Mouse (Mus musculus): Measurements from ENCODE around the gene Atl1. TPM values are rescaled to one million over a fixed set of nuclear protein-coding genes. Genes with fewer than 3 reads are reported as not detected.

Atl1 gene
- polyA plus RNA-seq, 2 experiments, result 0.73 to 1.1 TPM

DNA sequence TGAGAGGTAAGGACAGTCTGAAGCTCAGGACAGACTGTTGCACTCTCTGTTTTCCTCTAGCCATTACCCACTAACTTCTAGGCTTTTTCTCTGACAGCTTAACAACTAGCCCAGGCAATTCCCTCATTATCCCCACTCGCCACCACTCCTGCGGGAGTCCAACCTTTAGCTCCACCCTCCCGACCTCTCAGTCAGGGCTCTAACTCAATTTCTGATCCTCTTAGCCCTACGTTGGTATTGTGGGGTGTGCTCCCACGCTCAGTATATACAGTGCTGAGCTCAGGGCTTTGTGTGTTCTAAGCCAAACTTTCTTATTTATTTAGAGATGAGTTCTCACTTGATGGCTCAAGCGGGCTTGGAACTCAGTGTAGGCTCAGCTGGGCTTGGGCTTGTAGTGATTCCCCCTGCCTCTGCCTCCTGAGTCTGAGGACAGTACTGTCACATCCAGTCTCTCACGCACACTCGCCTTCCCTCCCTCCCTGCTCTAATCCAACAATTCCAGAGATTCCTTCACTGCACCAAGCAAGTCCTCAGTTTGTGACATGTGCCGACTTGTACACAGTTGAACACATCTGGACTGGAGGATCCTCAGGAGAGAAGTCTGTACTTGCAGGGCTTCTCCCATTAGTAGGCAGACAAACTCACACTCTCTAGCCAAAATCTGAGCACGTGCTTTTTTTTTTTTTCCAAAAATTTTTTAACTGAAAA lies 11.1 kb upstream of the Atl1 start:
- no peak overlapping the region for H3K4me2 ChIP-seq (ENCODE audit: low read depth)
- no peaks in the 10 kb centered on the region for H3K9me3 ChIP-seq (ENCODE audit: control insufficient read depth, low read length)
- peaks cover 15 to 19% of the 10 kb centered on the region in 2 experiments for H3K4me1 ChIP-seq (replicated peaks; ENCODE audit: control insufficient read depth in 2 of 2, insufficient read depth in 2 of 2, low read length in 1 of 2)
- H3K36me3 ChIP-seq (replicated peaks; ENCODE audit: control insufficient read depth, insufficient read depth, low read depth), result no peaks in the 10 kb centered on the region; the same call in 1 of the 2 replicates
- H3K9ac ChIP-seq (replicated peaks), result no peak overlapping the region
- WGBS (ENCODE audit: insufficient replicate concordance), result 76% methylated on average over 10 of the region's 10 CpGs
- no peak overlapping the region for H3K4me3 ChIP-seq (ENCODE audit: insufficient read depth in 1 of 2, low read depth in 2 of 2, low read length in 2 of 2)
- H3K27ac ChIP-seq, result no peak overlapping the region
- ATAC-seq (ENCODE audit: insufficient read depth), result no peak
- H3K27me3 ChIP-seq (ENCODE audit: control insufficient read depth, insufficient read depth, low read length), result no peaks in the 10 kb centered on the region
- no peak for DNase-seq (ENCODE audit: low read depth in 3 of 3, low spot score in 3 of 3)
- TF ChIP-seq EP300 (IDR thresholded peaks at IDR 0.05; ENCODE audit: low read depth), result no peak
- no peak for TF ChIP-seq CTCF (IDR thresholded peaks at IDR 0.05; ENCODE audit: low read depth)

DNA sequence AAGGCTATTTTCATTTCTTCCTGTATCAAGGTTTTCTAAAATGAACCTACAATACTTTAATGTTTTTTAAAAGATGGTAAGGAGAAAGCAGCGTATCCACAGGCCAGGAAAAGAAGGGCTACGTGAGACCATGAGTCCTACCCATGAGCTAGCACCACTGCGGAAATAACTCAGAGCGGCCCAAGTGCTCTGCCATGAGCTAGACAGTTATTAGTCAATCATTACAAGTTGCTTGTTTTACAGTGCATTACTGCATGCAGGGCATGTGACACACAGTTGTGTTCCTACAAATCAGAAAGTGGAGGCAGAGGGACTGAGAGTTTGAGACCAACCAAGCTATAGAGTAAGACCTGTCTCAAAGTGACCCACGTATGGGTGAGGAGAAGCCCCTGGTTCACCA lies 8.4 kb upstream of the Atl1 start:
- ATAC-seq (ENCODE audit: insufficient read depth) (no peak), DNase-seq (ENCODE audit: low read depth in 3 of 3, low spot score in 3 of 3) (no peak)
- TF ChIP-seq CTCF (IDR thresholded peaks at IDR 0.05; ENCODE audit: low read depth), result no peak
- no peak for TF ChIP-seq EP300 (IDR thresholded peaks at IDR 0.05; ENCODE audit: low read depth)
- no peaks in the 10 kb centered on the region for H3K27me3 ChIP-seq (ENCODE audit: control insufficient read depth, insufficient read depth, low read length)
- H3K4me2 ChIP-seq (ENCODE audit: low read depth), result no peak overlapping the region
- H3K4me1 ChIP-seq (replicated peaks; ENCODE audit: control insufficient read depth in 2 of 2, insufficient read depth in 2 of 2, low read length in 1 of 2), result peaks cover 5 to 9% of the 10 kb centered on the region in 2 experiments; a peak in 3 of 4 replicates
- 88% methylated on average over 5 of the region's 5 CpGs for WGBS (ENCODE audit: insufficient replicate concordance)
- no peaks in the 10 kb centered on the region; the same call in none of the 2 replicates for H3K36me3 ChIP-seq (replicated peaks; ENCODE audit: control insufficient read depth, insufficient read depth, low read depth)
- no peak overlapping the region for H3K27ac ChIP-seq
- H3K9ac ChIP-seq (replicated peaks), result no peak overlapping the region
- no peaks in the 10 kb centered on the region for H3K9me3 ChIP-seq (ENCODE audit: control insufficient read depth, low read length)
- H3K4me3 ChIP-seq (ENCODE audit: insufficient read depth in 1 of 2, low read depth in 2 of 2, low read length in 2 of 2), result no peak overlapping the region

DNA sequence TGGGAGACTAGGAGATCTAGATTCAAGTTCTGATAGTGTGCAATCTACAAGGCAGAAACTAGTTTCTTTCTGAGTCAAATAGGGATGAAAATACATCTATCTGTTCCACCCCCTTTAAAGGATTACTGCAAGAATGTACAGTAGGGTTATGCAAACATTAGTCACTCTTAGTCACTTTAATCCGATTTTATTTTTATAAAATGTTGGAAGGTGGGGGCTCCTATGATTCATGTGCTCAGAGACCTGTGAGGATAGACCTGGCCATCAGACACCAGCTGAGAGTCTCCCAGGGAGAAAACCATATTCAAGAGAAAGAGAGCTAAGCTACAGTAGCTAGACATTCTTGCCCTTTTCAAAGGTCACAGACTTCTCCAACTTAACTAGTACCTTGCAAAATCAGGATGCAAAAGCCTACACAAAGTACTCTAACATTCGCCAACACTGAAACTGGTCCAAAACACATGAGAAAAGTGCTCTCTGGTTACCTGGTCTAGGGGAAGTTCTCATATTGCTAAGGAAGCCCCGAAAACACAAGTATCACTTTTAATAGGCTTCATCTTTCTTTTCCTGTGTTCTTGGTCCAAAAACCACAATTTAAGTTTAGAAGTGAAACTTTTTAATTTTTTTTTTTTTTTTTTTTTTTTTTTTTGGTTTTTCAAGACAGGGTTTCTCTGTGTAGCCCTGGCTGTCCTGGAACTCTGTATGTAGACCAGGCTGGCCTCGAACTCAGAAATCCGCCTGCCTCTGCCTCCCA lies 7.1 kb upstream of the Atl1 start:
- Histone ChIP-seq H3K36me3 (replicated peaks; ENCODE audit: control insufficient read depth, insufficient read depth, low read depth) (peaks cover 6% of the 10 kb centered on the region), H3K9me3 (ENCODE audit: control insufficient read depth, low read length) (no peaks in the 10 kb centered on the region), H3K4me3 (ENCODE audit: insufficient read depth in 1 of 2, low read depth in 2 of 2, low read length in 2 of 2) (no peak overlapping the region), H3K27ac (no peak overlapping the region), H3K4me1 (replicated peaks; ENCODE audit: control insufficient read depth in 2 of 2, insufficient read depth in 2 of 2, low read length in 1 of 2) (peaks cover 6 to 12% of the 10 kb centered on the region in 2 experiments), H3K4me2 (ENCODE audit: low read depth) (no peak overlapping the region), H3K27me3 (ENCODE audit: control insufficient read depth, insufficient read depth, low read length) (no peaks in the 10 kb centered on the region), H3K9ac (replicated peaks) (no peak overlapping the region)
- ATAC-seq (ENCODE audit: insufficient read depth) (no peak), DNase-seq (ENCODE audit: low read depth in 3 of 3, low spot score in 3 of 3) (no peak)
- TF ChIP-seq EP300 (IDR thresholded peaks at IDR 0.05; ENCODE audit: low read depth), result no peak
- no peak for TF ChIP-seq CTCF (IDR thresholded peaks at IDR 0.05; ENCODE audit: low read depth)
- WGBS (ENCODE audit: insufficient replicate concordance), result 83% methylated on average over 5 of the region's 5 CpGs

DNA sequence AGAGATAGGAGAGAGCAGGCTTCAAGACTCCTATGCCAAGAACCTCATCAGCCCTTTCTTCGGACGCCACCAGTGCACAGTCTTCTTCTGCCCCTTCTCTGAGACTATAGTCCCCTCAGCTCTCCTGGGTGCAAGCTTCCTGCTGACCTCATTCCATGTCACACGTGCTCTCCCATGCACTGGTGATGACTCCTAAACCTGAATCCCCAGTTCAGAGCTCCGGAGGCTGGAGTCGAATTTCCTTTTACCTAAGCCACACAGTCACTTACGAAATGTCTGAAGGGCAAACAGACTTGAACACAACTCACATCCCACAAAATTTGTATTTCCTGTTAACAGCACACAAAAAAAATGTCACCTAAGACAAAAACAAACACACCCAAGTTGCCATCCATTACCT lies 4.6 kb upstream of the Atl1 start:
- H3K4me3 ChIP-seq (ENCODE audit: insufficient read depth in 1 of 2, low read depth in 2 of 2, low read length in 2 of 2), result no peak overlapping the region
- ATAC-seq (ENCODE audit: insufficient read depth) (no peak), DNase-seq (ENCODE audit: low read depth in 3 of 3, low spot score in 3 of 3) (no peak)
- H3K4me1 ChIP-seq (replicated peaks; ENCODE audit: control insufficient read depth in 2 of 2, insufficient read depth in 2 of 2, low read length in 1 of 2), result peaks cover 14 to 20% of the 10 kb centered on the region in 2 experiments
- no peaks in the 10 kb centered on the region for H3K9me3 ChIP-seq (ENCODE audit: control insufficient read depth, low read length)
- no peak overlapping the region for H3K27ac ChIP-seq
- H3K9ac ChIP-seq (replicated peaks), result no peak overlapping the region
- H3K4me2 ChIP-seq (ENCODE audit: low read depth), result no peak overlapping the region
- 82% methylated on average over 6 of the region's 6 CpGs for WGBS (ENCODE audit: insufficient replicate concordance)
- peaks cover 6% of the 10 kb centered on the region for H3K36me3 ChIP-seq (replicated peaks; ENCODE audit: control insufficient read depth, insufficient read depth, low read depth)
- H3K27me3 ChIP-seq (ENCODE audit: control insufficient read depth, insufficient read depth, low read length), result no peaks in the 10 kb centered on the region
- no peak for TF ChIP-seq EP300 (IDR thresholded peaks at IDR 0.05; ENCODE audit: low read depth)
- TF ChIP-seq CTCF (IDR thresholded peaks at IDR 0.05; ENCODE audit: low read depth), result no peak

DNA sequence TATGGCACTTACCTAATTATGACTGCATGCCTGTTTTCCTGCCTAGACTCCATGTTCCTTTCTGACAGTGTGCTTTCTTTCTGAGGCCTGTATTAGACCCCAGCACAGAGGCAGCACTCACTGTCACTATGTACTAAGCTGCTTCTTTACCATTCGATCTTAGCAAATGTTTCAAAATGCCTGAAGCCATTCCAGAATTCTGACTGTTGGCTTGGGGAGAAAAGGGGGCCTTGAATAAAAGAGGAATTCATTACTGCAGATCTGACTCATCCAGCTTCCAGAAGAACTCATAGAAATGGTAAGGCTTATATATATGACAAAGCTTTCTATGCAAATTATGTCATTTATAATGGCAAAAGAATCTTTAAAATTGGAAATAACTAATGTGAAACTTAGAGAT lies 4.1 kb upstream of the Atl1 start:
- Histone ChIP-seq H3K27ac (no peak overlapping the region), H3K36me3 (replicated peaks; ENCODE audit: control insufficient read depth, insufficient read depth, low read depth) (peaks cover 6% of the 10 kb centered on the region), H3K4me1 (replicated peaks; ENCODE audit: control insufficient read depth in 2 of 2, insufficient read depth in 2 of 2, low read length in 1 of 2) (peaks cover 14 to 21% of the 10 kb centered on the region in 2 experiments), H3K9ac (replicated peaks) (no peak overlapping the region), H3K4me2 (ENCODE audit: low read depth) (no peak overlapping the region), H3K27me3 (ENCODE audit: control insufficient read depth, insufficient read depth, low read length) (no peaks in the 10 kb centered on the region), H3K9me3 (ENCODE audit: control insufficient read depth, low read length) (no peaks in the 10 kb centered on the region), H3K4me3 (ENCODE audit: insufficient read depth in 1 of 2, low read depth in 2 of 2, low read length in 2 of 2) (no peak overlapping the region)
- no peak for DNase-seq (ENCODE audit: low read depth in 3 of 3, low spot score in 3 of 3)
- TF ChIP-seq CTCF (IDR thresholded peaks at IDR 0.05; ENCODE audit: low read depth) (no peak), EP300 (IDR thresholded peaks at IDR 0.05; ENCODE audit: low read depth) (no peak)
- ATAC-seq (ENCODE audit: insufficient read depth), result no peak
- WGBS (ENCODE audit: insufficient replicate concordance), result 59% methylated on average over 1 of the region's 1 CpGs

Data from liver, embryonic 14.5 days (tissue).